Mouse (Mus musculus) embryonic fibroblast, embryonic 13.5 days (primary cell): ENCODE measurements around the gene Orai3. TPM values are rescaled to one million over a fixed set of nuclear protein-coding genes. Genes with fewer than 3 reads are reported as not detected.

ENCODE experiments used
- H3K27ac ChIP-seq: 2 replicates; pipeline ENCODE4 v1.5.1; 2012; ENCODE audit warnings: low read length, control low read depth, inconsistent platforms; ENCODE audit not compliant: insufficient read depth
- H3K4me1 ChIP-seq: 2 replicates; pipeline ENCODE4 v1.6.1; 2011; ENCODE audit warnings: low read length; ENCODE audit not compliant: control insufficient read depth, insufficient read depth
- H3K4me3 ChIP-seq: 2 replicates; pipeline ENCODE4 v1.5.1; 2011; ENCODE audit warnings: mild to moderate bottlenecking, control low read depth, low read length; ENCODE audit not compliant: insufficient read depth
- CTCF ChIP-seq: IDR thresholded peaks from 2 replicates; pipeline ENCODE4 v1.5.1; 2011; ENCODE audit warnings: mild to moderate bottlenecking, control low read depth, low read length, moderate library complexity, borderline replicate concordance; ENCODE audit not compliant: insufficient read depth
- POLR2A ChIP-seq: IDR thresholded peaks from 2 replicates; pipeline ENCODE4 v1.6.1; 2011; ENCODE audit warnings: low read depth, mild to moderate bottlenecking, control low read depth, low read length, moderate library complexity
- polyA plus RNA-seq: library from polyadenylated mRNA; stranded (reverse); fragments of >200 nt; gene quantifications from 2 replicates; pipeline ENCODE4 v1.2.4, GENCODE M21; 2011; ENCODE audit warnings: low read depth; ENCODE audit not compliant: missing spikeins, insufficient read length

Orai3 gene
- polyA plus RNA-seq, 1 experiment = 19.8 TPM

- Histone ChIP-seq H3K4me3 (peak overlapping the region; percentile 56), H3K4me1 (0 out of 2 replicates have a peak, but pooled peaks cover 2% of the 10 kb centered on the region), H3K27ac (no peak overlapping the region)
- TF ChIP-seq POLR2A (0 out of 2 replicates have a peak, but pooled peaks have one; percentile 29), CTCF (no peak)
Observed at GRCm38 (mm10) chr7:127746494-127747491, 22.8 kb upstream of the Orai3 start.

- 0 out of 2 replicates have a peak, but pooled peaks cover 2% of the 10 kb centered on the region for H3K4me1 ChIP-seq
- no peak overlapping the region for H3K27ac ChIP-seq
- TF ChIP-seq CTCF (no peak), POLR2A (no peak)
- peak overlapping the region; percentile 56 for H3K4me3 ChIP-seq
Observed at GRCm38 (mm10) chr7:127747559-127748234, 21.9 kb upstream of the Orai3 start.

GRCm38 (mm10) chr7:127748235-127748560, 21.4 kb upstream of the Orai3 start:
- H3K27ac ChIP-seq = no peak overlapping the region
- no peak overlapping the region for H3K4me3 ChIP-seq
- TF ChIP-seq CTCF = no peak
- TF ChIP-seq POLR2A = no peak
- H3K4me1 ChIP-seq = 0 out of 2 replicates have a peak, but pooled peaks cover 6% of the 10 kb centered on the region

GRCm38 (mm10) chr7:127750131-127751127, 19.2 kb upstream of the Orai3 start:
- no peak overlapping the region for H3K27ac ChIP-seq
- TF ChIP-seq POLR2A (no peak), CTCF (no peak)
- H3K4me1 ChIP-seq = peaks cover 10% of the 10 kb centered on the region; the same call in 1 of the 2 replicates
- no peak overlapping the region for H3K4me3 ChIP-seq

GRCm38 (mm10) chr7:127751619-127752018, 18.0 kb upstream of the Orai3 start:
- TF ChIP-seq POLR2A (no peak), CTCF (no peak)
- Histone ChIP-seq H3K4me3 (no peak overlapping the region), H3K27ac (no peak overlapping the region), H3K4me1 (peaks cover 10% of the 10 kb centered on the region; the same call in 1 of the 2 replicates)

- TF ChIP-seq POLR2A (no peak), CTCF (no peak)
- Histone ChIP-seq H3K4me3 (no peak overlapping the region), H3K27ac (no peak overlapping the region), H3K4me1 (peaks cover 10% of the 10 kb centered on the region; the same call in 1 of the 2 replicates)
Observed at GRCm38 (mm10) chr7:127752069-127752468, 17.5 kb upstream of the Orai3 start.

GRCm38 (mm10) chr7:127753158-127753557, 16.5 kb upstream of the Orai3 start:
- Histone ChIP-seq H3K27ac (no peak overlapping the region), H3K4me1 (peaks cover 8% of the 10 kb centered on the region; the same call in 1 of the 2 replicates), H3K4me3 (no peak overlapping the region)
- no peak for TF ChIP-seq CTCF
- no peak for TF ChIP-seq POLR2A

GRCm38 (mm10) chr7:127753741-127754140, 15.9 kb upstream of the Orai3 start:
- peaks cover 8% of the 10 kb centered on the region; the same call in 1 of the 2 replicates for H3K4me1 ChIP-seq
- H3K27ac ChIP-seq = no peak overlapping the region
- TF ChIP-seq POLR2A = no peak
- no peak for TF ChIP-seq CTCF
- no peak overlapping the region for H3K4me3 ChIP-seq

GRCm38 (mm10) chr7:127759716-127760115, 9.9 kb upstream of the Orai3 start:
- Histone ChIP-seq H3K4me1 (peaks cover 7% of the 10 kb centered on the region), H3K4me3 (no peak overlapping the region), H3K27ac (no peak overlapping the region)
- TF ChIP-seq POLR2A = no peak
- TF ChIP-seq CTCF = no peak
